Mouse (Mus musculus) gastrocnemius, postnatal 36 days (tissue): ENCODE measurements around the gene Rpl18a. TPM values are rescaled to one million over a fixed set of nuclear protein-coding genes. Genes with fewer than 3 reads are reported as not detected.

ENCODE experiments used
- DNase-seq, 2 experiments: peaks; one replicate each; pipeline ENCODE4 v3.0.0; 2022
- intact Hi-C: fragments of 180-260 bp; cut with DNase I; formaldehyde crosslinking; loops from one replicate; pipeline ENCODE4 v1.15.1; 2025
- microRNA-seq, 2 experiments: library from miRNA; unstranded; fragments of <30 nt; microRNA quantifications; one replicate each; pipeline ENCODE4 v1.2.0; 2021
- total RNA-seq, 2 experiments: library from RNA; stranded (reverse); gene quantifications; 2 replicates each; pipeline ENCODE4 v1.2.3; 2021

Rpl18a gene
- total RNA-seq, 2 experiments from 2014 or later: 802 to 969 TPM

GRCm38 (mm10) chr8:70863956-70864711, 33.1 kb downstream of the Rpl18a start:
- DNase-seq: peak in 1 of 2 experiments; percentile 3
- intact Hi-C loops: no loop called here

- no peak for DNase-seq
- intact Hi-C loops: no loop called here
Observed at GRCm38 (mm10) chr8:70862824-70863641, 34.2 kb downstream of the Rpl18a start, which contains the start of gene Kcnn1. TSS of gene Kcnn1 (minus strand) at chr8:70863258.

- DNase-seq: no peak
- intact Hi-C loops: no loop called here
Observed at GRCm38 (mm10) chr8:70857516-70857915, 39.7 kb downstream of the Rpl18a start.

GRCm38 (mm10) chr8:70856541-70857197, 40.5 kb downstream of the Rpl18a start:
- intact Hi-C loops: no loop called here
- peak; percentile 71 to 76 for DNase-seq

- intact Hi-C loops: no loop called here
- no peak for DNase-seq
Observed at GRCm38 (mm10) chr8:70856028-70856427, 41.2 kb downstream of the Rpl18a start.

- no peak for DNase-seq
- intact Hi-C loops: no loop called here
Observed at GRCm38 (mm10) chr8:70853863-70854262, 43.3 kb downstream of the Rpl18a start.

GRCm38 (mm10) chr8:70852595-70853231, 44.5 kb downstream of the Rpl18a start:
- DNase-seq: no peak
- intact Hi-C loops: no loop called here

- intact Hi-C loops: no loop called here
- DNase-seq: no peak
Observed at GRCm38 (mm10) chr8:70851837-70852236, 45.4 kb downstream of the Rpl18a start.

- intact Hi-C loops: no loop called here
Observed at GRCm38 (mm10) chr8:70850947-70851346, 46.3 kb downstream of the Rpl18a start.

GRCm38 (mm10) chr8:70850132-70850845, 46.9 kb downstream of the Rpl18a start:
- no peak for DNase-seq
- intact Hi-C loops: no loop called here

More at GRCm38 (mm10) chr8:70850947-70851346, 46.3 kb downstream of the Rpl18a start:
- no peak for DNase-seq

GRCm38 (mm10) chr8:70849333-70849990, 47.8 kb downstream of the Rpl18a start:
- intact Hi-C loops: loop anchor here (5.0 kb wide), 1 partner anchor 37 kb away; no protein-coding TSS in a partner anchor
- peak in 1 of 2 experiments; percentile 71 for DNase-seq

GRCm38 (mm10) chr8:70846371-70847154, 50.6 kb downstream of the Rpl18a start:
- intact Hi-C loops: loop anchor here (5.0 kb wide), 1 partner anchor 34 kb away; no protein-coding TSS in a partner anchor
- DNase-seq: no peak

- intact Hi-C loops: loop anchor here (5.0 kb wide), 1 partner anchor 33 kb away; no protein-coding TSS in a partner anchor
Observed at GRCm38 (mm10) chr8:70845108-70845507, 52.1 kb downstream of the Rpl18a start.

More at GRCm38 (mm10) chr8:70845108-70845507, 52.1 kb downstream of the Rpl18a start:
- DNase-seq: no peak

Small RNA genes within 50 kb of the gene (microRNA-seq; reads per million reads assigned to microRNA genes)
- gene Mir1969: 1.1 to 3.0 reads per million in 2 experiments
- gene Mir7067: 0 reads per million in 2 experiments

Other genes with a start within 250 kb of the Rpl18a start
- gene Pgpep1, start 237.0 kb downstream of the Rpl18a start, total RNA-seq: 10 to 100 TPM; 11.1 to 15.9 TPM
- gene Lsm4, start 224.2 kb downstream of the Rpl18a start, total RNA-seq: 10 to 100 TPM; 54.9 to 63.3 TPM
- 10 to 100 TPM; 60.6 to 77.9 TPM for gene Jund, start 198.5 kb downstream of the Rpl18a start, total RNA-seq
- gene Iqcn, start 194.0 kb downstream of the Rpl18a start, total RNA-seq: under 1 TPM in 1 of 2 experiments, not detected in 1; 0.05 TPM
- not detected for gene Gm3336, start 178.9 kb downstream of the Rpl18a start, total RNA-seq
- 1 to 10 TPM; 1.9 to 2.1 TPM for gene Pde4c, start 173.7 kb downstream of the Rpl18a start, total RNA-seq
- gene Rab3a, start 142.7 kb downstream of the Rpl18a start, total RNA-seq: 10 to 100 TPM; 36.8 to 37.3 TPM
- gene Mpv17l2, start 136.5 kb downstream of the Rpl18a start, total RNA-seq: 10 to 100 TPM; 20.7 to 21.4 TPM
- gene Pik3r2, start 120.7 kb downstream of the Rpl18a start, total RNA-seq: 10 to 100 TPM; 14.3 to 16.1 TPM
- 1 to 10 TPM; 2.9 to 4.1 TPM for gene Mast3, start 92.4 kb downstream of the Rpl18a start, total RNA-seq
- gene Il12rb1, start 89.0 kb downstream of the Rpl18a start, total RNA-seq: under 1 TPM in 1 of 2 experiments, not detected in 1; 0.15 TPM
- gene Arrdc2, start 57.7 kb downstream of the Rpl18a start, total RNA-seq: 10 to 100 TPM; 47.9 to 92.8 TPM
- 10 to 100 TPM; 12.8 to 18.3 TPM for gene Kcnn1, start 34.2 kb downstream of the Rpl18a start, total RNA-seq
- gene Ccdc124, start 23.5 kb downstream of the Rpl18a start, total RNA-seq: 10 to 100 TPM; 56.2 to 64.3 TPM
- under 1 TPM in 1 of 2 experiments, not detected in 1; 0.10 TPM for gene Slc5a5, start 4.7 kb downstream of the Rpl18a start, total RNA-seq
- 10 to 100 TPM in 1 of 2 experiments, 1 to 10 TPM in 1; 9.6 to 15.6 TPM for gene Map1s, start 8.5 kb upstream of the Rpl18a start, total RNA-seq